Mouse (Mus musculus): ENCODE measurements around the gene B4galt2.

GRCm38 (mm10) chr4:117858794-117859193, 24.5 kb downstream of the B4galt2 start:
- no peak for TF ChIP-seq GATA1 (IDR thresholded peaks at IDR 0.05; ENCODE audit: low read length)
- TF ChIP-seq TAL1 (IDR thresholded peaks at IDR 0.05; ENCODE audit: low read length): no peak

Data from erythroblast, embryonic 14.5 days (primary cell).